Mouse (Mus musculus) kidney, adult 2 months (tissue): ENCODE results near the gene Irs1. TPM values are rescaled to one million over a fixed set of nuclear protein-coding genes. Genes with fewer than 3 reads are reported as not detected.
A peak's percentile ranks its signal among the peaks of the same experiment; 100 is the strongest.

ENCODE experiments used
- DNase-seq: peaks from one replicate; pipeline ENCODE4 v3.0.0; 2021
- H3K27ac ChIP-seq: fragments of 200-500 bp; 2 replicates; pipeline ENCODE4 v1.5.1; 2012; ENCODE audit warnings: low read depth, low read length, control low read depth, inconsistent platforms; ENCODE audit not compliant: insufficient read depth
- H3K27me3 ChIP-seq: fragments of 200-500 bp; replicated peaks from 2 replicates; pipeline ENCODE4 v1.6.1; 2012; ENCODE audit warnings: mild to moderate bottlenecking, moderate library complexity, low read length, inconsistent platforms; ENCODE audit not compliant: control insufficient read depth, insufficient read depth
- H3K36me3 ChIP-seq: fragments of 200-500 bp; 2 replicates; pipeline ENCODE4 v1.6.1; 2012; ENCODE audit warnings: mild to moderate bottlenecking, moderate library complexity, low read length, inconsistent platforms; ENCODE audit not compliant: control insufficient read depth, insufficient read depth
- H3K4me1 ChIP-seq: fragments of 200-500 bp; 2 replicates; pipeline ENCODE4 v1.6.1; 2011; ENCODE audit warnings: low read length; ENCODE audit not compliant: control insufficient read depth, insufficient read depth
- H3K4me3 ChIP-seq: fragments of 200-500 bp; 2 replicates; pipeline ENCODE4 v1.5.1; 2011; ENCODE audit warnings: mild to moderate bottlenecking, low read depth, low read length, control low read depth; ENCODE audit not compliant: insufficient read depth
- CTCF ChIP-seq: fragments of 200-500 bp; conservative IDR thresholded peaks from 2 replicates; pipeline ENCODE4 v1.5.1; 2011; ENCODE audit warnings: low read depth, mild to moderate bottlenecking, control low read depth, low read length, moderate library complexity, mixed read lengths; ENCODE audit not compliant: insufficient read depth, insufficient read length
- POLR2A ChIP-seq: fragments of 200-500 bp; IDR thresholded peaks from one replicate; pipeline ENCODE4 v1.6.1; 2011; ENCODE audit warnings: low read depth, low read length, control low read depth
- WGBS: fragments of 180-500 bp; shearing (Covaris S2); methylation state at CpG from one replicate; pipeline ENCODE4 v1.1.7; 2018; 5-methylcytosine and 5-hydroxymethylcytosine counted together
- polyA plus RNA-seq: library from polyadenylated mRNA; depleted of rRNA; stranded (reverse); fragments of >200 nt; gene quantifications from 2 replicates; pipeline ENCODE4 v1.2.3, GENCODE M21; 2012; rRNA removed

Gene Irs1
- polyA plus RNA-seq, 1 experiment = 7.1 TPM

DNA sequence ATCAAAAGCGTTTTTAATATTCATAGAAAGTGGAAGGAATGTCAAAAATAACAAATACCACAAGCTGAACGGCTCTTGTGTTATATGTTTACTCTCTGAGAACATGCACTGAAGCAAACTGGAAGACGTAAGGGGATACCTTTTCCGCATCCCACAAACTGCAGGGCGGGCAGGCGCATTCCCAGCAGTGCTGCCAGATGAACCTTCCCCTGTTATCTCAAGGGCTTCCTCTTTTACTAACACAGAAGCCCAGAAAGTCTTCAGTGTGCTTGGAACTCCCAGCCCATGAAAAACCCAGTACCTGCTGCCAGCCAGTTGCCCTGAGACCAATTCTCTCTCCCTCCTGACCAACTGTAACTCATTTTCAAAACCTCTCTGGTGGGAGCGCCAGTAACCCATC is 90.6 kb downstream of the Irs1 start:
- Histone ChIP-seq H3K4me3 (no peak overlapping the region), H3K4me1 (no peaks in the 10 kb centered on the region), H3K27me3 (no peaks in the 10 kb centered on the region), H3K27ac (no peak overlapping the region), H3K36me3 (no peaks in the 10 kb centered on the region)
- DNase-seq = no peak
- no peak for TF ChIP-seq POLR2A
- no peak for TF ChIP-seq CTCF
- WGBS = 53% methylated on average over 7 of the region's 7 CpGs

GRCm38 (mm10) chr1:82199918-82200317 is 91.3 kb downstream of the Irs1 start:
- TF ChIP-seq POLR2A = no peak
- no peak for TF ChIP-seq CTCF
- peak; percentile 15 for DNase-seq
- no peak overlapping the region for H3K4me3 ChIP-seq
- H3K27ac ChIP-seq = no peak overlapping the region
- no peaks in the 10 kb centered on the region for H3K36me3 ChIP-seq
- no peaks in the 10 kb centered on the region for H3K27me3 ChIP-seq
- no peaks in the 10 kb centered on the region for H3K4me1 ChIP-seq
- WGBS = 9% methylated on average over 1 of the region's 1 CpGs

GRCm38 (mm10) chr1:82191579-82191978 is 99.6 kb downstream of the Irs1 start:
- TF ChIP-seq POLR2A (no peak), CTCF (no peak)
- Histone ChIP-seq H3K27me3 (no peaks in the 10 kb centered on the region), H3K4me1 (no peaks in the 10 kb centered on the region), H3K36me3 (no peaks in the 10 kb centered on the region), H3K4me3 (no peak overlapping the region), H3K27ac (no peak overlapping the region)
- no peak for DNase-seq
- 65% methylated on average over 3 of the region's 3 CpGs for WGBS

- no peaks in the 10 kb centered on the region for H3K36me3 ChIP-seq
- 25% methylated on average over 3 of the region's 3 CpGs for WGBS
- H3K4me3 ChIP-seq = no peak overlapping the region
- no peaks in the 10 kb centered on the region for H3K27me3 ChIP-seq
- no peak for TF ChIP-seq CTCF
- no peak for TF ChIP-seq POLR2A
- no peak overlapping the region for H3K27ac ChIP-seq
- no peaks in the 10 kb centered on the region for H3K4me1 ChIP-seq
- peak; percentile 46 for DNase-seq
Measured at GRCm38 (mm10) chr1:82189516-82189915, 101.7 kb downstream of the Irs1 start.

DNA sequence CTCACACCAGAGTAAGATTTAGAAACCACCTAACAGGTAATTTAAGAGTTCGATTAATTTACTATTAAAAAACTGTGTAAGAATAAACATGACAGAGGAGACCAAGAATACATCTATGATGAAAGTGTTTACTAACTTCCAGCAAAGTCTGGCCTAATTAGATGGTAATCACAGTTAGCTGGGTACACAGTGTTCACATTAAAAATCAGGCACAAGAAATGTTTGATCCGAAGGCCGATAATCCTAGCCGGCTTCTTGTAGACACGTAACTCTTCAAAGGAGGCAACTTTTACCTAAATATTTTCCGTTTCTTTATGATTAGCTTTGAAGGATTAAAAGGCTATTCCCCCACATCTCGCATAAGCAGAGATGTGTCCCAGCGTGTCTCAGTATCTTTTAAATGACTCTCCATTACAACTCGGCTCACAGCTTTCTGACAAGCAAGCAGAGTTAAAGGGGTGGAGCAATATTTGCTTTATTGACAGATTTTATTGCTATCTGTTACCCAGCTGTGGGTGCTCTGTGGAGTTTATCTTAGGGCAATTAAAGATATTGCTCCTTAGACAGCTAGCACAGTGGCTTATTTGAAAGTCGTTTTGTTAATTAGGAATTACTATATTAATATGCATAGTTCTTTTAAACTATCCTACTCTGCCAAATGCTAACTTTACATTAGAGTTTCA is 102.5 kb downstream of the Irs1 start:
- Histone ChIP-seq H3K4me3 (no peak overlapping the region), H3K27me3 (no peaks in the 10 kb centered on the region), H3K36me3 (no peaks in the 10 kb centered on the region), H3K4me1 (no peaks in the 10 kb centered on the region), H3K27ac (no peak overlapping the region)
- WGBS = 77% methylated on average over 10 of the region's 10 CpGs
- peak; percentile 6 for DNase-seq
- TF ChIP-seq POLR2A (no peak), CTCF (no peak)

GRCm38 (mm10) chr1:82183913-82184442 is 107.2 kb downstream of the Irs1 start:
- Histone ChIP-seq H3K4me3 (no peak overlapping the region), H3K4me1 (no peaks in the 10 kb centered on the region), H3K27ac (no peak overlapping the region), H3K27me3 (no peaks in the 10 kb centered on the region), H3K36me3 (no peaks in the 10 kb centered on the region)
- peak; percentile 6 for DNase-seq
- WGBS = 58% methylated on average over 8 of the region's 8 CpGs
- TF ChIP-seq CTCF = no peak
- no peak for TF ChIP-seq POLR2A

Other genes with a start within 250 kb of the Irs1 start
- gene Gm9747, start 58.3 kb downstream of the Irs1 start, polyA plus RNA-seq = 0.03 TPM in 1 of 2 replicates, not detected in the other
- gene Rhbdd1, start 25.0 kb upstream of the Irs1 start, polyA plus RNA-seq = 12.8 and 13.0 TPM in 2 replicates